Mouse (Mus musculus): Measurements from ENCODE around the gene Tmem220. TPM values are rescaled to one million over a fixed set of nuclear protein-coding genes. Genes with fewer than 3 reads are reported as not detected.
A peak's percentile ranks its signal among the peaks of the same experiment; 100 is the strongest.

The Tmem220 gene
- total RNA-seq, 2 experiments from 2014 or later: 4.9 to 8.9 TPM

GRCm38 (mm10) chr11:67052321-67052952 is 27.5 kb downstream of the Tmem220 start, which contains the start of the genes Adprm and Sco1:
TSS of gene Adprm (minus strand) at chr11:67052594.
TSS of gene Sco1 (plus strand) at chr11:67052670.
- DNase-seq (ENCODE audit: low spot score in 2 of 2): peak; percentile 82 to 83

- DNase-seq (ENCODE audit: low spot score in 2 of 2): no peak
Observed at GRCm38 (mm10) chr11:67054754-67055365, 29.9 kb downstream of the Tmem220 start.

GRCm38 (mm10) chr11:67061311-67061710 is 36.4 kb downstream of the Tmem220 start:
- no peak for DNase-seq (ENCODE audit: low spot score in 2 of 2)

GRCm38 (mm10) chr11:67062726-67063125 is 37.8 kb downstream of the Tmem220 start:
- no peak for DNase-seq (ENCODE audit: low spot score in 2 of 2)

GRCm38 (mm10) chr11:67067741-67068140 is 42.8 kb downstream of the Tmem220 start:
- no peak for DNase-seq (ENCODE audit: low spot score in 2 of 2)

GRCm38 (mm10) chr11:67072615-67073130 is 47.7 kb downstream of the Tmem220 start:
- DNase-seq (ENCODE audit: low spot score in 2 of 2): no peak

GRCm38 (mm10) chr11:67075036-67075435 is 50.1 kb downstream of the Tmem220 start:
- no peak for DNase-seq (ENCODE audit: low spot score in 2 of 2)

- no peak for DNase-seq (ENCODE audit: low spot score in 2 of 2)
Observed at GRCm38 (mm10) chr11:67076781-67077180, 51.8 kb downstream of the Tmem220 start.

GRCm38 (mm10) chr11:67077435-67077834 is 52.5 kb downstream of the Tmem220 start:
- no peak for DNase-seq (ENCODE audit: low spot score in 2 of 2)

GRCm38 (mm10) chr11:67078000-67078399 is 53.0 kb downstream of the Tmem220 start, which contains the start of gene Myh3:
TSS of gene Myh3 (plus strand) at chr11:67078300.
- no peak for DNase-seq (ENCODE audit: low spot score in 2 of 2)

- DNase-seq (ENCODE audit: low spot score in 2 of 2): no peak
Observed at GRCm38 (mm10) chr11:67078888-67079287, 53.9 kb downstream of the Tmem220 start.

- no peak for DNase-seq (ENCODE audit: low spot score in 2 of 2)
Observed at GRCm38 (mm10) chr11:67079740-67080139, 54.8 kb downstream of the Tmem220 start.

- peak; percentile 57 to 63 for DNase-seq (ENCODE audit: low spot score in 2 of 2)
Observed at GRCm38 (mm10) chr11:67080168-67080567, 55.2 kb downstream of the Tmem220 start.

GRCm38 (mm10) chr11:67081125-67081649 is 56.2 kb downstream of the Tmem220 start:
- DNase-seq (ENCODE audit: low spot score in 2 of 2): no peak

- no peak for DNase-seq (ENCODE audit: low spot score in 2 of 2)
Observed at GRCm38 (mm10) chr11:67082188-67082587, 57.2 kb downstream of the Tmem220 start.

- DNase-seq (ENCODE audit: low spot score in 2 of 2): no peak
Observed at GRCm38 (mm10) chr11:67082793-67083192, 57.8 kb downstream of the Tmem220 start.

GRCm38 (mm10) chr11:67083239-67083638 is 58.3 kb downstream of the Tmem220 start:
- no peak for DNase-seq (ENCODE audit: low spot score in 2 of 2)

- no peak for DNase-seq (ENCODE audit: low spot score in 2 of 2)
Observed at GRCm38 (mm10) chr11:67083712-67084340, 58.9 kb downstream of the Tmem220 start.

Measured in adrenal gland, adult 18-20 months (tissue).